Mouse (Mus musculus): ENCODE measurements around the gene Gpt2. TPM values are rescaled to one million over a fixed set of nuclear protein-coding genes. Genes with fewer than 3 reads are reported as not detected.
A peak's percentile ranks its signal among the peaks of the same experiment; 100 is the strongest.

Gene Gpt2
- total RNA-seq, 2 experiments from 2014 or later: 62.7 to 70.0 TPM

DNA sequence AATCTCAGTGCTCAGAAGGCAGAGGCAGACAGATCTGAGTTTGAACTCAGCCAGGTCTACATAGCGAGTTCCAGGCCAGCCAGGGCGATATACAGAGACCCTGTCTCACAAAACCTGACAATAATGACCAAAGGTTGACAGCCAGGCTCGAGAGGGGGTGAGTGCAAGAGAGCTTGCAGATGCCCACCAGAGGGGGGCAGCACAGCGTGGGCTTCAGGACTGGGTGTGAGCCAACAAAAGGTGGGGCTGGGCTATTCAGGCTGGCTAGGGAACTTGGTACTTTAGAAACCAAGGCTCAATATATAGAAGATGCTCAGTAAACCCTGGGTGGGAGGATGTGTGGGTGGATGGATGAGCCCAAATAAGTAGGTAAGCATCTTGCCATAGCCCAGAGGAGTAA, 16.3 kb downstream of the Gpt2 start:
- no peak for DNase-seq (ENCODE audit: extremely low spot score in 1 of 2, low spot score in 2 of 2)
- no peak overlapping the region for H3K4me3 ChIP-seq
- intact Hi-C loops (cut with DNase I): no loop called here
- TF ChIP-seq CTCF (IDR thresholded peaks at IDR 0.05): peak; percentile 12
- no peak overlapping the region for H3K27ac ChIP-seq

DNA sequence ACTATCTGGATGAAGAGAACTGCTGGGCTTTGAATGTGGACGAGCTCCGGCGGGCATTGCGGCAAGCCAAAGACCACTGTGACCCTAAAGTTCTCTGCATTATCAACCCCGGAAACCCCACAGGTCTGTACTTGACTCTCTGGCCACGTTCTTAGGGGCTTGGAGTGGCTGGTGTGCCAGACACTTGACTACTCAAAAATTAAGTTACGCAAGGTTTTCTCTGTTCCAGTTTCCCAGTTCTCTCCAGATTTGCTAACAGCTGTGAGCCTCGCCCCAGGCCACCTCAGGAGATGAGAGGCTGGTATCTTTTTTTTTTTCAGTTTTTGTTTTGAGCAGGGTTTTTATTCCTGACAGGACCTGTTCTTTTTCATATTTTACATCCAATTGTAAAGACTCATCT, 19.9 kb downstream of the Gpt2 start:
- intact Hi-C loops (cut with DNase I): no loop called here
- TF ChIP-seq CTCF (IDR thresholded peaks at IDR 0.05): no peak
- no peak for DNase-seq (ENCODE audit: extremely low spot score in 1 of 2, low spot score in 2 of 2)
- no peak overlapping the region for H3K4me3 ChIP-seq
- peak overlapping the region; percentile 36; the same call in 1 of the 2 replicates for H3K27ac ChIP-seq

DNA sequence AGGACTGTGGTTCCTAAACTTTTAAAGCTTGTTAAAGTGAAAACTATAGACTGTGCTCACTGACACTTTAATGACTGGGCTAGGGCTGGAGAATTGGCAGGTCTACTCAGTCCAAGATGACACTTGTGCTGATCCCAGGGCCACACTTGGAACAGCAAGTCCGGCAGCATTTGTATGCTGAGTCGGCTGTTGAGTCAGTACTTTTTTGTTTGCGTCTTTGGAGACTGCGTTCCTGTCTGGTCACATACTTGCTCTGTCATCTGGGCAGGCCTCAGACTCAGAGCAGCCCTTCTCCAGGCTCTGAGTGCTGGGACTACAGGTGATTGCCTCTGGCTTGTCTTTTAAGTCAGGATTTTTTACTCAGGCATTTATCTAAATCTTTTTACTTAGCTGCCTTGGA, 20.9 kb downstream of the Gpt2 start:
- no peak for DNase-seq (ENCODE audit: extremely low spot score in 1 of 2, low spot score in 2 of 2)
- no peak overlapping the region for H3K4me3 ChIP-seq
- peak overlapping the region; percentile 36; the same call in 1 of the 2 replicates for H3K27ac ChIP-seq
- TF ChIP-seq CTCF (IDR thresholded peaks at IDR 0.05): no peak
- intact Hi-C loops (cut with DNase I): no loop called here

DNA sequence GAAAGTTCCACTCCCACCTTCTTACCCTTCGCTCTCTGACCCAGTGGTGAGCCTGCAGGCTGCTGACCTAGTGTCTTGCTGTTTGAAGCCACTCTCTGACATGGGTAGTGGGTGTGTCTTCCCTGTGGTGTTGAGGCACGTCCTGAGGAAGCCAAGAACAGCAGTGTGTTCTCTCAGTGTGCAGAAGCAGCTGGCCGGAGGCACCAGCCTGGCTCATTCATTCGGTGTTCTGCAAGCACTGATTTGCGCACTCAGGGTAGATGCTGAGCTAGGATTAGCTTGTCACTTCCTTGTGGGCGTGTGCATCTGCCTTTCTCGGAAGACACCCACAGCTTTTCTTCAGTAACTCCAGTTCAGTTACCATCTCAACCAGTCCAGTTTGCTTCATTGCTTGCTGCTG, 23.0 kb downstream of the Gpt2 start:
- DNase-seq (ENCODE audit: extremely low spot score in 1 of 2, low spot score in 2 of 2): peak; percentile 64 to 69
- intact Hi-C loops (cut with DNase I): no loop called here

DNA sequence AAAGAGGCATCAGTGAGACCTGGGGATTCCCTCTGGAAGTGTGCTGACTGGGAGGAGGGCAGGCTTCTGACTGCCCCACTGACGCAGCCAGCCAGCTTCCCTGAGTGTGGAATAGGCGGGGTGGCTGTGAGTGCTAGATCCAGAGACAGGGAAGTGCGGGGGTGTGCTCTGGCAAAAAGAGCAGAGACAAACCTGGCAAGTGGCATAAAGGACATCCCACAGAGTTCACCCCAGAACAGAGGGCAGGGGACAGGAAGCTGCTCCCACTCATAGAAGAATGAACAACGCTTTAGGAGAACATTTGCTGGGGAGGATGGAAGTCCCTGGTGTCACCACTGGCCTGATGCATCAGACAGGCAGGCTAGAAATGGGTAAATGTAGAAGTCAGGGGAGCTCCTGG, 25.0 kb downstream of the Gpt2 start:
- no peak overlapping the region for H3K4me3 ChIP-seq
- no peak for TF ChIP-seq CTCF (IDR thresholded peaks at IDR 0.05)
- intact Hi-C loops (cut with DNase I): loop anchor here (1.0 kb wide), 1 partner anchor 25 kb away; the partner anchor contains the start of gene Gpt2
- peak; percentile 62 to 64 for DNase-seq (ENCODE audit: extremely low spot score in 1 of 2, low spot score in 2 of 2)
- H3K27ac ChIP-seq: peak overlapping the region; percentile 74

More for the DNA sequence above, 23.0 kb downstream of the Gpt2 start:
- Histone ChIP-seq H3K27ac (peak overlapping the region; percentile 77), H3K4me3 (no peak overlapping the region)
- TF ChIP-seq CTCF (IDR thresholded peaks at IDR 0.05): no peak

DNA sequence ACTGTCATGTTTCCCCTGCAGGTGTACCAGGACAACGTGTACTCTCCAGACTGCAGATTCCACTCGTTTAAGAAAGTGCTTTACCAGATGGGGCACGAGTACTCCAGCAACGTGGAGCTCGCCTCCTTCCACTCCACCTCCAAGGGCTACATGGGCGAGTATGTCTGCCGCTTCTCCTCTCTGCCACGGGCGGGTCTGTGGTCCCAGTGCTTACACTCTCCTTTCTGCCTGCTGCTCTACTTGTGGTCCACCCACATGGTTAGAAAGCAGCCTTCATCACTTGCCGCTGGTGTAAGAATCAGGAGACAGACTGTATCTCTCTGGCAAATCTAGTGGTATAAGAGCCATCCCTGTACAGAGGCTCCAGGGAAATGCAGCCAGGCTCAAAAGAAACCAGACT, 25.6 kb downstream of the Gpt2 start:
- Histone ChIP-seq H3K27ac (peak overlapping the region; percentile 74), H3K4me3 (no peak overlapping the region)
- DNase-seq (ENCODE audit: extremely low spot score in 1 of 2, low spot score in 2 of 2): no peak
- no peak for TF ChIP-seq CTCF (IDR thresholded peaks at IDR 0.05)
- intact Hi-C loops (cut with DNase I): loop anchor here (1.0 kb wide), 1 partner anchor 26 kb away; the partner anchor contains the start of gene Gpt2

DNA sequence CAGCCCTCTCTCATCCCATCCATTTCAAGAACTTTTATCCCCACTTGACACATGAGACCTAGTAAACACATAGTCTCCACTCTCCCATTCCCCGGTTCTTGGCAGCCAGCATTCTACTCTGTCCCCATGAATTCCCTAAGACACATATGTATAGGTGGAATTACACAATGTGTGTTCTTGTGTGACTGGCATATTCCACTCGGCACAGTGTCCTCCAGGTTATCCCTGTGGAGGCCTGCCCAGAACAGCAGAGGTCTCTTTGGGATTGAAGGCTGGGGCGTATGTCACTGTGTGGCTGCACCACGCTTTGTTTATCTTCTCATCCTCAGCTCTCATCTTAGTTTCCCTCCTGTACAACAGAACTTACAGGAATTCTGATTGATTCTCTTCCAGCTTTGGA, 28.2 kb downstream of the Gpt2 start:
- TF ChIP-seq CTCF (IDR thresholded peaks at IDR 0.05): no peak
- intact Hi-C loops (cut with DNase I): loop anchor here (10.0 kb wide), 1 partner anchor 216 kb away; no protein-coding TSS in a partner anchor
- no peak overlapping the region for H3K27ac ChIP-seq
- DNase-seq (ENCODE audit: extremely low spot score in 1 of 2, low spot score in 2 of 2): no peak
- H3K4me3 ChIP-seq: no peak overlapping the region

DNA sequence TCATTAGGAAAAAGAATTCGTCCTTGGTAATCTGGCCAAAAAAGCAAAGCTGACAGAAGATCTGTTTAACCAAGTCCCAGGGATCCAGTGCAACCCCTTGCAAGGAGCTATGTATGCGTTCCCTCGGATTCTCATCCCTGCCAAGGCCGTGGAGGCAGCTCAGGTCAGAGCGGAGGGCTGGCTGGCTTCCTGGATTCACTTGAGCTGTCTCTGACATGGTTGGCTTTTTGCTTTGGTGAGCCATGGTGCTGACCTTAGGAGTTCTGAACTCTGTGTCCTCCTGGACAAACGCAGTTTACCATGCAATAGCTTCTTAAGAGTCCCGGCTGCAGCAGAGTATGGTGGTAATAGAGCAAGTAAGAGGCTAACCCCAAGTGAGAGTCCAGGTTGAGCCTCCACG, 29.0 kb downstream of the Gpt2 start:
- Histone ChIP-seq H3K27ac (no peak overlapping the region), H3K4me3 (no peak overlapping the region)
- intact Hi-C loops (cut with DNase I): loop anchor here (10.0 kb wide), 1 partner anchor 217 kb away; no protein-coding TSS in a partner anchor
- no peak for DNase-seq (ENCODE audit: extremely low spot score in 1 of 2, low spot score in 2 of 2)
- no peak for TF ChIP-seq CTCF (IDR thresholded peaks at IDR 0.05)

DNA sequence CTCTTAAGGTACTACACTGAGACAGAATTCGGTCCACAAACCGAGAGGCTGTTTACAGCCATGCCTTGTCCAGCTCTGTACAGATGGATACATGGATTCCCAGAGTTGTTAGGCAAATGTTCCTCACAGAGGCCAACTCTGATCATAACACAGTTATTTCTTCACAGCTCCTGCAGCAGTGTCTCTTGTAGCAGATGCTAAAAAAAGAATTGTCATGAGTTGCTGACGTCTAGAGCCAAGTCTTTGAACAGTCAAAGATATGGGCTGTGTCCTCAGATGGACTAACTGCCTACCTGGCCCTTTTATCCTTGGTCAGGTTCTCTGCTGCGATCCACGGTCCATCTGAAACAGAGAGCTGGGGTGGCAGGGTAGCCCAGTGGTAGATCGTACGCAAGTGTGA, 31.7 kb downstream of the Gpt2 start:
- Histone ChIP-seq H3K4me3 (no peak overlapping the region), H3K27ac (peak overlapping the region; percentile 19; the same call in 1 of the 2 replicates)
- no peak for DNase-seq (ENCODE audit: extremely low spot score in 1 of 2, low spot score in 2 of 2)
- no peak for TF ChIP-seq CTCF (IDR thresholded peaks at IDR 0.05)
- intact Hi-C loops (cut with DNase I): loop anchor here (10.0 kb wide), 1 partner anchor 219 kb away; no protein-coding TSS in a partner anchor

DNA sequence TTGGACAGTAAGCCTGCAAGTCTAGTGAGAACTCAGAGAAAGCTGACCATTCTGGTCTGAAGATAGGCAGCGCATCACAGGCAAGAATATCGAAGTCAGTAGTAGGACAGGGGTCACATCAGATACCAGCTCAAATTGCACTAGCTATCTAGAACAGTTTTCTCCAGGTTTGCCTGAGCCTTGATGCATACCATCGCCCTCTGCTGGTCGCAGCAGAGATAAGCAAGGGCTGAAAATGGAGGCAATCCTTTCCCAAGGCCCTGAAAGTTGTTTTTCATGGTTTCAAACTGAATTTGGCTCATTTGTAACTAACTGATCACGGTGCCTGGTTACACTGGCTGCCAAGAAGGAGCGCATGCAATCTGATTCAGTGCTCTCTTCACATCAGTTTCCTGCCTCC, 33.7 kb downstream of the Gpt2 start:
- intact Hi-C loops (cut with DNase I): loop anchor here (2.0 to 10.0 kb wide), 2 partner anchors 69 to 221 kb away; no protein-coding TSS in a partner anchor
- peak; percentile 95 for TF ChIP-seq CTCF (IDR thresholded peaks at IDR 0.05)
- no peak overlapping the region for H3K4me3 ChIP-seq
- no peak overlapping the region for H3K27ac ChIP-seq
- peak; percentile 59 to 70 for DNase-seq (ENCODE audit: extremely low spot score in 1 of 2, low spot score in 2 of 2)

DNA sequence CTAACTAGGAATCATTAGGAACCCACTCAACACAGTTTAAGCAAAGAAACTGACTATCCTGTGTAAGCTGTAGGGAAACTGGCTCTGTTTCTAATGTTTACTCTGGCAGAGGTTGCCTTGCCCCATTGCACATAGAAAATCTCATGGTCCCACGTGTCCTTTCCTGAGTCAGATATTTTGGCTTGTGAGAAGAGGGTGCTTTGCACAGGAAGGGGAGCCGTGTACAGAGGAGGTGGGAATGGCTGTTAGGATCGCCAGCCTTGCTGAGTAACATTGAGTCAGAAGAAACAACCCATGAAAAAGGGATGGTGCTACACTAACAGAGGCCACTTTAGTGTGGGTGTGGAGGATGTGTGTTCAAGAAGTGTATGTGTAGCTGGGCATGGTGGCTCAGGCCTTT, 36.6 kb downstream of the Gpt2 start:
- TF ChIP-seq CTCF (IDR thresholded peaks at IDR 0.05): no peak
- intact Hi-C loops (cut with DNase I): loop anchor here (10.0 kb wide), 1 partner anchor 224 kb away; no protein-coding TSS in a partner anchor
- DNase-seq (ENCODE audit: extremely low spot score in 1 of 2, low spot score in 2 of 2): no peak

DNA sequence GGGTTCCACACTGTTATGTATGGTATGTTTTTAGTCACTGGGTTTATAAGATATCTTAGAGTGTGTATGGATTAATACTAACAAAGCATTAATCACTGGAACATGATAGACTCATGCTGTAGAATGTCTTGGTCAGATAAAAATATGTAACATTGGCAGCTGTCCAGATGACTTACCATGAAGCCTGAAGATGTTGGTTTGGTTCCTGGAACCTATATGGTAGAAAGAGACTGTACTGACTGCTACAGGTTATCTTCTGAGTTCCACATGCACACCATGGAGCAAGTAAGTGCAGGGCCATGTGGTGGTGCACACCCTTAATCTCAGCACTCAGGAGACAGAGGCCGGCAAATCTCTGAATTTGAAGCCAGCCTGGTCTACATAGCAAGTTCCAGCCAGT, 38.3 kb downstream of the Gpt2 start:
- H3K27ac ChIP-seq: no peak overlapping the region
- intact Hi-C loops (cut with DNase I): no loop called here
- no peak for TF ChIP-seq CTCF (IDR thresholded peaks at IDR 0.05)
- H3K4me3 ChIP-seq: no peak overlapping the region
- no peak for DNase-seq (ENCODE audit: extremely low spot score in 1 of 2, low spot score in 2 of 2)

More for the DNA sequence above, 36.6 kb downstream of the Gpt2 start:
- H3K4me3 ChIP-seq: no peak overlapping the region
- H3K27ac ChIP-seq: no peak overlapping the region

DNA sequence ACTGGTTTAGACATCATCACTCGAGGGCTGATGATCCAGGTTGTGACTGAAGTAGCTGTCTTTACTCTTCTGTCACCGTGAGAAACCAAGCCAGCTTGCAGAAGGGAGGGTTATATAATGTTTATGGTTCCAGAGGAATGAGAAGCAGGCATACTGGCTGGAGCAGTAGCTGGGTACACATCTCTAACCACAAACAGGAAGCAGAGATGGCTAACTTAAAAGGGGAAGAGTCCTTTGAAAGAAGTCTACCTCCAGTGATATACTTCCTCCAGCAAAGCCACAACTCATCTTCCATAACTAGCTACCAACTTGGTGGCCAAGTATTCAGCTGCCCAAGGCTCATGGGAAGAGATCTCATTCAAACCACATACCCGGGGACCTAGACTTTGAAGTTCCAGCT, 39.1 kb downstream of the Gpt2 start:
- Histone ChIP-seq H3K4me3 (no peak overlapping the region), H3K27ac (no peak overlapping the region)
- no peak for DNase-seq (ENCODE audit: extremely low spot score in 1 of 2, low spot score in 2 of 2)
- no peak for TF ChIP-seq CTCF (IDR thresholded peaks at IDR 0.05)
- intact Hi-C loops (cut with DNase I): no loop called here

Measured in left cerebral cortex, adult 2 months (tissue).